Mouse (Mus musculus) central nervous system, embryonic 14 days (tissue): ENCODE results near the gene Tcaf1. TPM values are rescaled to one million over a fixed set of nuclear protein-coding genes. Genes with fewer than 3 reads are reported as not detected.

Experiments used
- polyA plus RNA-seq: library from polyadenylated mRNA; depleted of rRNA; stranded (reverse); fragments of >200 nt; gene quantifications from 2 replicates; pipeline ENCODE4 v1.2.3, GENCODE M21; 2012; rRNA removed

The Tcaf1 gene
- 138 and 142 TPM in 2 replicates for polyA plus RNA-seq

DNA sequence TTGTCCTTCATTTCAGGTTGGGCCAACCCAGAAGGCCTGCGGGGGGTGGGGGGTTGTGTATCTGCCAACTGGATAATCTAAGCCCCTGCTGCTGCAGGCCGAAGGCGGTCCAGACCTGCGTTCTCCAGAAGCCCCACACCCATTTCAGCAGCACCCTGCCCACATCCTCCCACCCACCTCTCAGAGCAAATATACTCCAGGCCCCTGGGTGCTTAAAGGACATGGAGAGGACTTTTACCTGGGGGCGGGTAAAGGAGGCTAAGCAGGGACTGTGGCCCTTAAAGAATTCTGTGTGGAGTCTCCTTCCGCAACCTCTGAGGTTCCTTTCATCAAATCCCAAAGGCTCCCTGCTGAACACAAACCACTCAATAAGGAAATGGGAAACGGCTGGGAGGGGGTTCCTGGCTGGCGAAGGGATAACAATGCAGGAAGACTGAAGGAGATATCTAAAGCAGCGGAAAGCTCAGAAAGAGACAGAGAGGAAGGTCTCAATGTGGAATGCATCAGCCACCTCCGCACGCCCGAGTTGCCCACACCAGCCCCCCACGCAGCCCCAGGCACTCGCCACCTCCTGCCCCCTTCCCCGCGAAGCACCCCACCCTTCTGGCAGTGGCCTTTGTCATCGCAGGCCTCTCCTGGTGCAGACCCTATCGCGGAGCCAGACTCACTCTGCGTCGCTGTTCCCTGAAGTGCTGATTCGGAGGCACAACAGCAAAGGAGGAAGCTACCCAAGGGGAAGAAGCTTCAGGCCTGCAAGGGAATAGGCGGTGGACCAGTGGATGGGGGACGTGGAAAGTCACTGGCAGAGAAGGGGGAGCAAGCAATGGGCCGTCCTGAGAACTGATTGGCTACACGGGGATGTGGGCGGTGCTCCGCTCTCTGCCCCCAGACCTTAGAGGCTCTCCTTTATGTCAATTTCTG, at the start of gene Tcaf1:
Gene Tcaf1, minus strand, starts transcription at position 798 of the 921 bp plus-strand sequence.

DNA sequence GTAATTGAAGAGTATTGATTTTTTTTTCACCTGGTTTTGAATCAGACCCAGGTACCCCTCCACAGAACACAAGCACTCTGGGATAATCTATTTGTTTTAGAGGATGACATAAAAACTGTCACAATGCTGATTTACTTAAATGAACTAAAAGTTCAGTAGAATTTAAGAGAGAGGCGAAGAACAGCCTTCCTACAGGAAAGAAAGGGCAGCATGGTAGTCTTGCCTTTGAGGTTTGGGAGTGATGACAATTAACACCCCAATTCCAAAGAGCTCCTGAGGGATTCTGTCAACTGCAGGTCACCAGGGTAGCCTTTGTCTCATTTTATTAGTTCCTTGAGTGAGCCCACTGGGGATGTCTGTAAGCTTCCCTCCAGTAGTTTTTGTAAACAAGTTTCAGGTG, 46.2 kb upstream of the Tcaf1 start, which contains the start of gene Olfr38:
Gene Olfr38, plus strand, starts transcription at position 301 of the 400 bp plus-strand sequence.

GRCm38 (mm10) chr6:42739071-42739470, 29.2 kb upstream of the Tcaf1 start, which contains the start of gene Olfr453:
Olfr453 (plus strand) TSS chr6:42739371.

GRCm38 (mm10) chr6:42644912-42645549, 64.9 kb downstream of the Tcaf1 start, which contains the start of gene Tcaf2:
Tcaf2 (minus strand) TSS chr6:42645254.

Other genes starting within 250 kb of the Tcaf1 start
- not detected in 2 replicates for gene Olfr458, start 244.9 kb downstream of the Tcaf1 start, polyA plus RNA-seq
- gene Olfr457, start 233.8 kb downstream of the Tcaf1 start, polyA plus RNA-seq: not detected in 2 replicates
- gene Olfr456, start 222.9 kb downstream of the Tcaf1 start, polyA plus RNA-seq: not detected in 2 replicates
- not detected in 2 replicates for gene Olfr455, start 162.5 kb downstream of the Tcaf1 start, polyA plus RNA-seq
- gene Tcaf3, start 112.4 kb downstream of the Tcaf1 start, polyA plus RNA-seq: not detected in 2 replicates
- gene Tcaf2, start 64.8 kb downstream of the Tcaf1 start, polyA plus RNA-seq: 1.4 and 2.1 TPM in 2 replicates
- gene Olfr453, start 29.3 kb upstream of the Tcaf1 start, polyA plus RNA-seq: not detected in 2 replicates
- gene Olfr38, start 46.3 kb upstream of the Tcaf1 start, polyA plus RNA-seq: not detected in 2 replicates
- not detected in 2 replicates for gene Olfr452, start 75.0 kb upstream of the Tcaf1 start, polyA plus RNA-seq
- gene Olfr450, start 101.9 kb upstream of the Tcaf1 start, polyA plus RNA-seq: not detected in 2 replicates
- not detected in 2 replicates for gene Olfr449, start 124.3 kb upstream of the Tcaf1 start, polyA plus RNA-seq
- gene Olfr448, start 180.4 kb upstream of the Tcaf1 start, polyA plus RNA-seq: not detected in 2 replicates
- gene Olfr447, start 198.8 kb upstream of the Tcaf1 start, polyA plus RNA-seq: not detected in 2 replicates
- gene Olfr446, start 211.3 kb upstream of the Tcaf1 start, polyA plus RNA-seq: not detected in 2 replicates
- gene Olfr444, start 239.0 kb upstream of the Tcaf1 start, polyA plus RNA-seq: not detected in 2 replicates